Mouse (Mus musculus): Measurements from ENCODE around the gene Hscb. TPM values are rescaled to one million over a fixed set of nuclear protein-coding genes. Genes with fewer than 3 reads are reported as not detected.
"Not testable (repeated sequence)": the region's sequence is repeated elsewhere in the genome, so short reads cannot be mapped to it uniquely, and the experiment has no call there.

Gene Hscb
- polyA plus RNA-seq, 1 experiment = 62.8 TPM

DNA sequence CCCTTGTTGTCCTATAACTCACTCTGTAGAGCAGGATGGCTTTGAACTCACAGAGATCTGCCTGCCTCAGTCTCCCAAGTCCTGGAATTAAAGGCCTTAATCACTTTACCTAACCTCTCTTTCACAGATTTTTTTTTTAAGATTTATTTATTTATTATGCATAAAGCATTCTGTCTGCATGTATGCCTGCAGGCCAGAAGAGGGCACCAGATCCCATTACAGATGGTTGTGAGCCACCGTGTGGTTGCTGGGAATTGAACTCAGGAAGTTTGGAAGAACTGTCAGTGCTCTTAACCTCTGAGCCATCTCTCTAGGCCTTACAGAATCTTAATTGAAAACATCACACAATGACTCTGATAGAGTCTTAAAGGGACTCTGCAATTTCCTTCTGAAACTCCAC, 13.4 kb upstream of the Hscb start:
- peaks cover 7% of the 10 kb centered on the region; the same call in 1 of the 2 replicates for H3K4me1 ChIP-seq (ENCODE audit: control insufficient read depth, insufficient read depth, insufficient read length, low read length)
- no peak overlapping the region for H3K27ac ChIP-seq (replicated peaks; ENCODE audit: low read depth, low read length)
- no peak overlapping the region for H3K4me3 ChIP-seq (ENCODE audit: insufficient read depth, low read depth, low read length)

DNA sequence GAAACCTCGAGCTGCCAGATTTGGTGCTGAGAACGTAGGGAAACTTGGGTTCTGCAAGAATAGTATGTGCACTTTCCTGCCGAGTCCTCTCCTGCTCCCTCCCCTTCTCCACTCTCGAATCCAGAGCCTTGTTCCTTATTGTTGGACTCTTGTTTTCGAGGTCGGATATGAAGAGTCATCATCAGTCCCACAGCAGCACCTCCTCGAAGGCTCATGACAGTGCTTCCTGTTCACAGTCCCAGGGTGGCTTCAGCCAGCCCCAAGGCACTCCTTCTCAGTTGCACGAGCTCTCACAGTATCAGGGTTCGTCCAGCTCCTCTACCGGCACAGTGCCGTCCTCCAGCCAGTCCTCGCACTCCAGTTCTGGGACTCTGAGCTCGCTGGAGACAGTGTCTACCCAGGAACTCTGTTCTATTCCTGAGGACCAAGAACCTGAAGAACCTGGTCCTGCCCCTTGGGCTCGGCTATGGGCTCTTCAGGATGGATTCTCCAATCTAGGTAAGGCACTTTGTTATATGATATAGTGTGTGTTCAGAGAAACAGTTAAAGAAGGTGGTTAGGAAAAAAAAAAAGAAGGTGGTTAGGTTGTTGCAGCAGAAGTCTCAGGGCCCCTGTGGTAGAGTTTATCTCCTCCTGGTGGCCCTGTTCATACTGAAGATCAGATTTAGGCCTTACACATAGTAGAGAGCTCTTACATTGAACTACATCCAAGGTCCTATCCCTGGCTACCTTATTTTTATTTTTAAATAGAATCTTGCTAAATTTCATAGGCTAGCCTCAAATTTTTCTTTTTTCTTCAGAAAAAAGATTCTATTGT, 1.7 kb upstream of the Hscb start:
- H3K4me3 ChIP-seq (ENCODE audit: insufficient read depth, low read depth, low read length) = no peak overlapping the region
- H3K4me1 ChIP-seq (ENCODE audit: control insufficient read depth, insufficient read depth, insufficient read length, low read length) = no peaks in the 10 kb centered on the region
- no peak overlapping the region for H3K27ac ChIP-seq (replicated peaks; ENCODE audit: low read depth, low read length)

DNA sequence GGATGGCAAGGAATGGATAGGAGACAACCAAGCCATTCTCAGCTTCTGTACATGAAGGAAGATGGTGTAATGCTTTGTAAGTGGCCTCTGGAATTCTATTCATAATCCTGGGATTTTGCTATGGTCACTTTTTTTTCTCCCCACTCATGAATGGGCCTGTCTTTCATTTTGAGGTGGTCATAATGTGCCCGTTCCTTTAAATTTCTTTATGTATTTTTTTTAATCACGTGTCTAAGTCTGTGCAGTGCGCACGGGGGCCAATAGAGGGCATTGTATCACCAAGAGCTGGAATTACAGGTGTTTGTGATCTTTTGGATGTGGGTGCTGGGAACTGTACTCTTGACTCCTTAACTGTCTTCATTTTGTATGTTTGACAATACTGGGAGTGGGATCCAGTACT, 888 bp upstream of the Hscb start:
- Histone ChIP-seq H3K4me3 (ENCODE audit: insufficient read depth, low read depth, low read length) (peak overlapping the region; percentile 68), H3K27ac (replicated peaks; ENCODE audit: low read depth, low read length) (peak overlapping the region; percentile 6; the same call in 1 of the 2 replicates), H3K4me1 (ENCODE audit: control insufficient read depth, insufficient read depth, insufficient read length, low read length) (no peaks in the 10 kb centered on the region)

DNA sequence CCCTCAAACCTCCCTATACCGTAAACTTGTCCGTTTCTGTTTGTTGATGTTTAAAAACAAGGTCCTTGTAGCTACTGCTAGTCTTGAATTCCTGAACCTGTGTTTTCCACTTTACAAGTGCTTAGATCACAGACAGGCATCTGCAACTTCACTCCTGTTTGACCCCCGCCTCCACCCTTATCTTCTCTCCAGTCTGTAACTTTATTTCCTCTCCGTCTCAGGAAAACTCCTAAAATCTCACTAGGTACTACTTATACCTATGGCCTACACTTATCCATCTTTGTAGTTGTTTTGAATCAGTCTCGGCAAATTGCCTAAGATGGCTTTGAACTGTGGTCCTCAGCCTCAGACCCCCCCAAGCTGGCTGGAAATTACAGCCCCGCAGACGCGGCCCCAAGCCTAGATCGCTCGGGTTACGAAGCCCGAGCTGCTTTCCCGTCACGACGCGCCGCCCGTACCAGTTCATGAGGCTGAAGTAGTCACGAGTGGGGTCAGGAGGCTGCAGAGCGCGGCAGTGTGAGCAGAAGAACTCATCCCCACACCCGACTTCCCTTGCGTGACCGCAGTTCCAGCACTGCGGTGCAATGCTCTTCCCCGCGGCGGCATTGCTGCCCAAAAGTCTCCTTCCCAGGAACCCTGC, 419 bp downstream of the Hscb start:
- H3K4me3 ChIP-seq (ENCODE audit: insufficient read depth, low read depth, low read length) = peak overlapping the region; percentile 73
- H3K27ac ChIP-seq (replicated peaks; ENCODE audit: low read depth, low read length) = peak overlapping the region; percentile 33
- no peaks in the 10 kb centered on the region for H3K4me1 ChIP-seq (ENCODE audit: control insufficient read depth, insufficient read depth, insufficient read length, low read length)

DNA sequence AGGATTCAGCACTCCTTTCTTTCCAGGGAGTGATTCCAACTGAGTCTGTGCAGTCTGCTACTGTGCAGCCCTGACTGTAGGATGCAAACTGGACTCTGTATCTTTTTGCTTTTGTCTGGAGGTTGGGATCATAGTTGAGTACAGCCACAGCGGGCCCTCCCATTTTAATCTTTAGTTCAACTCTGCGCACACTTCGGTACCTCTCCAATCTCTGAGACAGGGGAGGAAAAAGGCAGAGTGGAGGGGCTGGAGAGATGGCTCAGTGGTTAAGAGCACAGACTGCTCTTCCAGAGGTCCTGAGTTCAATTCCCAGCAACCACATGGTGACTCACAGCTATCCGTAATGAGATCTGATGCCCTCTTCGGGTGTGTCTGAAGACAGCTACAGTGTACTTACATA, 1.6 kb downstream of the Hscb start:
- H3K4me1 ChIP-seq (ENCODE audit: control insufficient read depth, insufficient read depth, insufficient read length, low read length); H3K27ac ChIP-seq (replicated peaks; ENCODE audit: low read depth, low read length); H3K4me3 ChIP-seq (ENCODE audit: insufficient read depth, low read depth, low read length): not testable (repeated sequence)

DNA sequence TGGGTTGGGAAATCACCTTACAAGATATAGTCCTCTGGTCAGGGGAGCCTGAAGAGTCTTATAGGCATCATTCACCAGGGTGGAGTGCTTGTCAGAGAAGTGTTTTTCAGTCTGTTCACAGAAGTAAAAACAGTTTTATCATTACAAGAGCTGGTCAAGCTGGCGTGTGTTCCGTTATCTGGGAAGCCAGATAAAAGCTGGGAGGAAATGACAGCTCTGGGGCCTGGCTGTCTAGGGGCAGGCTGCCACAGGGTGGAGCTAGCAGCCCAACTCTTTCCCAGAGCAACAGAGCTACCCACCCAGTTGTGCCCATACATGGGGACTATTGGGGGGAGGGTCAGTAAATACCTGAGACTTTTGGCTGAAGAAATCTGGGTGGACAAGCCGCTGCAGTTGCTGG, 3.6 kb downstream of the Hscb start:
- no peak overlapping the region for H3K4me3 ChIP-seq (ENCODE audit: insufficient read depth, low read depth, low read length)
- no peaks in the 10 kb centered on the region for H3K4me1 ChIP-seq (ENCODE audit: control insufficient read depth, insufficient read depth, insufficient read length, low read length)
- H3K27ac ChIP-seq (replicated peaks; ENCODE audit: low read depth, low read length) = no peak overlapping the region

DNA sequence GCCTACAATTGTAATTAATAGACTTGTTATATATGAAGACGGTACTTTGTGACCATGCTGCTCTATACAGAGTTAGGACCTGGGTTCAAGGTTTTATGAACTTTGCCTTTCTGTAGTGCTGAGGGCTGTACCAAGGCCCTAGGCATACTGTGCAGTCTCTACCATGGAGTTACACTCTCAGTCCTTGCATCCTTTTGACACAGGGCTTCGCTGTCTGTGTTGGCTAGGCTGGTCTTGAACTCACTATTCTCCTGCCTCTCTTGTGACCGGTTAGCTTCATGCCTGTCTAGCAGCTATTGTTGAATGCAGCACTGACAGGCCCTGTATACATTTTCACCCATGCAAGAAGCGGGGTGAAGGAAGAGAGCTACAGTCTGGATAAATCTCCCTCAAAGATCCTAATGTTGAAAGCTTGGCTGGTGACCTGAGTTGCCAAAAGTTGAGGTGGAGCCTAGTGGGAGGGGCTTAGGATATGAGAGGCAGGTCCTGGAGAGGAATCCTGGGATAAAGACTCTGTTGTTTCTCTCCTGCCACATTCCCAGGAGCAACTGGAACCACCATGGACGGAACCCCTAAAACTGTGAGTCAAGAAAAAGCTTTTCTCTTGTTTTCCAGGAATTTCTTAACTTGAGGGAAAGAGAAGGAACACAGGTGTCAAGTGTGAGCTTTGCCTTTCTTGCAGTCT, 8.4 kb downstream of the Hscb start:
- H3K4me1 ChIP-seq (ENCODE audit: control insufficient read depth, insufficient read depth, insufficient read length, low read length) = no peaks in the 10 kb centered on the region
- no peak overlapping the region for H3K27ac ChIP-seq (replicated peaks; ENCODE audit: low read depth, low read length)
- no peak overlapping the region for H3K4me3 ChIP-seq (ENCODE audit: insufficient read depth, low read depth, low read length)

DNA sequence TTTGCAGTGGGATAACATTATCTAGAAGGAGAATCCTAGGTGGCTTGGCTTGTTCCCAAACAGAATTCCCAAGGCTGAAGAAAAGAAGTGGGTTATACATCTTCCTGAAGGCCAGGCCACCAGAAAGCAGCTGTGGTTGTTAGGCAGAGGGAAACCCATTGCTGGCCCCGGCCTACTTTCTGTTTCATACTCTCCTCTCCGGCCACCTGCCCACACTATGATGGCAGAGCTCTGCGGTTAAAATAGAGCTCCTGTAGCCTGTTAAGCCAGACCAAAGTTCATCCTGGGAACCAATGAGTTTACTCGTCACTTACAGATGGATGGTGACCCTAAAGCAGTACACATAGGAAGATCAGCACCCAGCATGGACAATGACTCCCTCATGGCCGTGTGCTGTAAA, 12.0 kb downstream of the Hscb start:
- Histone ChIP-seq H3K4me3 (ENCODE audit: insufficient read depth, low read depth, low read length) (no peak overlapping the region), H3K4me1 (ENCODE audit: control insufficient read depth, insufficient read depth, insufficient read length, low read length) (no peaks in the 10 kb centered on the region), H3K27ac (replicated peaks; ENCODE audit: low read depth, low read length) (no peak overlapping the region)

DNA sequence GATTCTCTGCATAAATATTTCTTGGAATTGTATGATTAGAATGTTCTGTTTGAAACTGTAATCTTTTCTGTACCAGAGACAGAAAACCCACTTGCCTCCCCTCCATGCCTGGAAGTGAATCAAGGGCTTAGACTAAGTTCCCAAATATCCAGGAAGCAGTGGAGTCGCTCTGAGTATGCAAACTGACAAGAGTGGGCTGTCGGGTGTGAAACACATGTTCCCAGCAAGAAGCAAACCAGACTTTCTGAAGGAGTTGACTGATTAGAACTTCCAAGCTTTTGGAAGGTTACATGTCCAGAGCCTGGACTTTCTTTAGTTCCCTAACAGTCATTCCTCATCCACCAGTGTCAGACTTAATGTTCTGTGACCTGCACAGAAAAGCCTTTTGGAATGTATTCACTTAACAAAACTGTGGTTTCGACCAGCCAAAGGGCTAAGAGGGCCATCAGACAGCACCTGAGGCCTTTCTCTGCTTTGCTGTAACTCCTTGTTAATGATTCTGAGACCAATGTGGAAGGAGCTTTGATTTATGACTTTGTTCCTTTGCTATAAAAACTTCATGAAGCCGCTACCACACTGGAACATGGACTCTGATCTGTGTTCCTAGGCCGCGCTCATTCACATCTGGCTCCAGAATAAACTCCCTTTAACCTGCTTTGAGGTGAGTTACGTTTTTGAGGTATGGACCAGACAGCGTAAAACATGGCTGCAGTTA, 12.6 kb downstream of the Hscb start:
- H3K4me1 ChIP-seq (ENCODE audit: control insufficient read depth, insufficient read depth, insufficient read length, low read length) = no peaks in the 10 kb centered on the region
- H3K4me3 ChIP-seq (ENCODE audit: insufficient read depth, low read depth, low read length) = no peak overlapping the region
- no peak overlapping the region for H3K27ac ChIP-seq (replicated peaks; ENCODE audit: low read depth, low read length)

DNA sequence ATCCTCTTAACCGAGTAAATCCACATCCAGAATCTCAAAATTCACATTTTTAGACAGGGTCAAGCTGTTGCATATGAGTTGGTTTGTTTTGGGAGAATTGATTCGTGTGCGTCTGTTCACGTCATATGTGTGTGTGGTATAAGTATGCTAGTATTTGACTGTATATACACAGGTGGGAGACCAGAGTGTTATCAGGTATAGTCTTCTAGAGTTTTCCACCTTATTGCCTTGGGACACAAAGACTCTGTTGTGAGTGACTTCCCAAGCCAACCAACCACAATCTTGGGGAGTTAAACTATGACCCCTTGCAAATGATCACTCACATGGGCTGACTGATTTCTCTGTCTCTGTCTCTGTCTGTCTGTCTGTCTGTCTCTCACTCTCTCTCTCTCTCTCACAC, 15.2 kb downstream of the Hscb start:
- Histone ChIP-seq H3K27ac (replicated peaks; ENCODE audit: low read depth, low read length) (no peak overlapping the region), H3K4me3 (ENCODE audit: insufficient read depth, low read depth, low read length) (no peak overlapping the region), H3K4me1 (ENCODE audit: control insufficient read depth, insufficient read depth, insufficient read length, low read length) (no peaks in the 10 kb centered on the region)

DNA sequence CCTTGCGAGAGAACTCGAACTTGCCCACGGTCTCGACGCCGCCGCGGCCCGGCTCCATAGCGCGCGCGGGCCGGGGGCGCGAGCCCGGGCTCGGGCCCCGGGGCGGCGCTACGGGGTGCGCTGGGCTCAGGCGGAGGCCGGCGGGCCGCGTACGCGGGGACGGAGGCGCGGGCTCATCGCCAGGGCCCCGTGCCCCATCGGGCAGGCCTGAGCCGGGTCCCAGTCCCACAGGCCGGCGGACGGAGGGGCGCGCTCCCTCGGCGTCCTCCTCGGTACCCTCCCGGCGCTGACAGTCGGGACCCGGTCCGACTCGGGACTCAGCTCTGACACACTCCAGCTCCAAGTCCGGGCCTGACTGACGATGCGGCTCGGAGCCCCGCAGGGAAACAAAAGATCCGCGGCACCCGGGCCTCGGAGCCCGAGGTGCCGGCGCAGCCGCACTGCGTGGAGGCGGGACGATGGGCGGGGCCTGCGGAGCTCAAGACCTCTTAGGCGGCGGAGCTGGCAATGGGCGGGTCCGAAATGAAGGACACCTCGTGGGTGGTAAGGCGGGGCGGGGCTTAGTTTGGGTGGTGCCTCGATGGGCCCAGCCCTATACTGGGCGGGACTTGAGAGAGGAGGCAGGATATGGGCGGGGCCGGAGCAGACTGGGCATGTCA, 29.8 kb downstream of the Hscb start, which contains the start of gene Ulk1:
Gene Ulk1 (minus strand): TSS at position 431 of the 659 bp plus-strand sequence.
- Histone ChIP-seq H3K4me3 (ENCODE audit: insufficient read depth, low read depth, low read length) (peak within 1 kb of the TSS; percentile 94), H3K4me1 (ENCODE audit: control insufficient read depth, insufficient read depth, insufficient read length, low read length) (peaks cover 10% of the 10 kb centered on the region), H3K27ac (replicated peaks; ENCODE audit: low read depth, low read length) (peak within 1 kb of the TSS; percentile 69)

DNA sequence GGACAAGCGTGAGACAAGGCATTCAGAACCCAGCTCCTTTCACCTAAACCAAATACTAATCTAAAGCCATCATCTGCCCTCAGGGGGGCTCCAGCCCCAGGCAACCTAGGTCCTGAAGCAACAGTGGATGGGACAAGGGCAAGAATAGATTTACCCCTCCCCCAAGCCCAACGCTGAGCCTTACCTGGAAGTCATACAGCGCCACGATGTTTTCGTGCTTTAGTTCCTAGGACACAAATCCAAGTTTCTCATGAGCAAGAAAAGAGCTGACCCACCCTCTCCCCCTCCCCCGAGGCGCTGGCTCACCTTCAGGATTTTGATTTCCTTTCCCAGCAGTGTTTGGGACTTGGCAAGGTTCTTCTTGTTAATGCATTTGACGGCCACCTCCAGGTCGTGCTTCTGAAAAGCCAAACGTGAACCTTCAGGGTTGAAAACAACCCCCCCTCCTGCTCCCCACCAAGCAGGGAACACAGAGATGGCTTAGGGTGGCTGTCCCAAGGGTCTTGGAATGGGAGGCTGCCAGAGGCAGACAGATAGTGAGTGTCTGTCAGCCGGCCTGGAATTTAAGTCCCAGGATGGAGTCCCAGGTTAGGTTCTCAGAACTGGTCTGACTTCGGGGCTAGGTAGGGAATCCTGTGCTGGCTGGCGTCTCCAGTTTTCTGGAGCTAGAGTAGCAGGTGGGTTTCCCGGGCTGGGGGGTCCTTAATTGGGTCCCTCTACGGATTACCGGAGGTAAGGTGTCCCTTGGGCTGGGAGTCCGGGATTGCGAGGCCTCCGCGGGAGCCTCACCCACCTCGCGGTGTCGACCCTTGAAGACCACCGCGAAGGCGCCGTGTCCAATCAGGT, 30.5 kb downstream of the Hscb start:
- Histone ChIP-seq H3K4me1 (ENCODE audit: control insufficient read depth, insufficient read depth, insufficient read length, low read length) (peaks cover 10% of the 10 kb centered on the region), H3K27ac (replicated peaks; ENCODE audit: low read depth, low read length) (peak overlapping the region; percentile 69), H3K4me3 (ENCODE audit: insufficient read depth, low read depth, low read length) (peak overlapping the region; percentile 94)

DNA sequence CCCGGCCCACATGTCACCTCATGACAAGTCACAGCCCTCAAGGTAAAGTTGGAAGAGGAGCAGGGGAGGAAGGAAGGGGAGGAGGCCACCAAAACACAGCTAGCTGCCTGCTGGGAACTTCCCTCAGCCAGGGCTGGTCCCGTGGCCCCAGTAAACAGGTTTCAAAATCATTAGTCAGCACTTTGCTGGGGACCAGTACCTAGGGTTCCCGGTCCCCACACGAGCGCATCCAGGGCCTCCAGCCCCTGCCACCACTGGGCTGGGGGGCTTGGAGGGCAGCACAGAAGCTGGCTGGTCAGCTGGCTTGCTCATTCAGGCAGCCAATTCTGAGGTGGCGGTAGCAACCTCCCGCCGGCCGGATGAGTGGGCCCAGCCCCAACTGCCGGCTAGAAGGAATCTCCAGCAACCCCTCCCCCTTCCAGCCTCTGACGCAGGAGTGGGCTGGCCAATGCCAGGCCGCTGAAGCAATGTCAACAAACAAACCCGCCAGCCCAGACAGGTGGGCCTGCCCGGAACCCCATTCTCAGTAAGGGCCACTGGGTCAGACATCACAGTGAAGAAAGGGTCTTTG, 31.4 kb downstream of the Hscb start:
- Histone ChIP-seq H3K27ac (replicated peaks; ENCODE audit: low read depth, low read length) (peak overlapping the region; percentile 74), H3K4me3 (ENCODE audit: insufficient read depth, low read depth, low read length) (peak overlapping the region; percentile 94), H3K4me1 (ENCODE audit: control insufficient read depth, insufficient read depth, insufficient read length, low read length) (peaks cover 10% of the 10 kb centered on the region)

DNA sequence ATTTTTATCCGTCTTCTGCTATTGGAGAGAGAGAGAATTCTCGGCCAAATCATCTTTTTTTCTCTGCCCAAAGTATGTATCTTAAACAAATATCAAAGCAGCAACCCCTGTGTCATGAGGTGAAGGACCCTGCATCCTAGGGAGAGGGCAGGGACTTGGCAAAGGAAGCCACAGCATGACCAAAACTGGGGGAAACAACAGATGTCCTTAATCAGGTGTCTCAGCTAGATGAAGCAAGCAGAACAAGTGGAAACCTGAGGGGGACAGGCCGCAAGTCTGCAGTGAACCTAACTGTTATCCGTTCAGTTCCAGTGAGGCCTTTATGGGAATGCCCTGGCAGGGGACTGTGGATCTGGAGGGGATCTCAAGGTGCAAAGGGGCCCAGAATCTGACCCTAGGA, 32.1 kb downstream of the Hscb start:
- Histone ChIP-seq H3K4me3 (ENCODE audit: insufficient read depth, low read depth, low read length) (peak overlapping the region; percentile 94), H3K4me1 (ENCODE audit: control insufficient read depth, insufficient read depth, insufficient read length, low read length) (peaks cover 10% of the 10 kb centered on the region), H3K27ac (replicated peaks; ENCODE audit: low read depth, low read length) (peak overlapping the region; percentile 74)
